In the genomic region with DNA sequence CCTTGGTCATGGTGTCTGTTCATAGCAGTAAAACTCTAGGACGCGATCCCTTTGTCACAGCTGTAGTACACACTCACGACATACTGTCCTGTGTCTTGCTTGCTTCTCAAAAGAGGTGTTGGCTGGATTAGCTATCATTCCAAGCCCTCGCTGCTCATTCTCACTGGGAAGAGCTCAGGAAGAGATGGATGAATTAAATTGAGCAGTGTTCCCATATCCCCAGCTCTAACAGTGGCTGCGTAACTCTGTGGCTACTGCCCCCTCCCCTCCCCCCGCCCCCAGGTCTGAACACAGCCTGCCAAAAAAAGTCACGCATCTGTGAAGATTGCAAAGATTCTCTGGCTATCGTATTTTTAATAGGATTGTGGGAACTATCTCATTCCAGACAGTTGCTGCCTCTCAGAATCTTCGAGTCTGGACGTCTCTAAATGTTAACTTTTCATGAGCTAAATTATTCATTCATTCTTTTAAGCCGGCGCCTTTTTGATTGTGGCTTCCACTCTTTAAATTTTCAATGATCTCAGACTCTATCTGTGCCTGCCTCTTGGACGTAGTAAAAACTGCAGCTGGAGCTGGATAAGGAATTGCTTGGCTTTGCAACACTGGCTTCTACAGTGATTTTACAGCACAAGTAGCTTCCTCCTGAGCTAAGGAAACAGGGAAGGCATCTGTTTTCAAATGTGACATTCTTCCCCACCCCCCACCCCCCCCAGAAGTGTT, we compare ENCODE assay signal across 11 mouse cellular contexts.
A peak's percentile ranks its signal among the peaks of the same experiment; 100 is the strongest.
DNase-seq lines count a peak whose midpoint lies in the region; ATAC-seq and TF ChIP-seq lines count a peak whose summit lies in the region.
"Had no signal": no experiment of that assay in that cellular context is flagged by ENCODE, and none has a peak within 500 bp of the region (broad histone marks: within the 10 kb centered on the region; RNA-seq: fewer than 3 reads in every experiment).

No protein-coding gene starts in this region.

- WGBS in heart, embryonic 12.5 days: 52% methylated on average over 13 of the region's 13 CpGs
- 47% methylated on average over 13 of the region's 13 CpGs for WGBS in forebrain, postnatal 0 days
- WGBS in midbrain, embryonic 13.5 days: 45% methylated on average over 13 of the region's 13 CpGs

- TF ChIP-seq CTCF in forebrain, postnatal 0 days (IDR thresholded peaks at IDR 0.05; ENCODE audit: low read depth): no peak

- peaks cover 22% of the 10 kb centered on the region for H3K4me1 ChIP-seq in heart, embryonic 12.5 days (replicated peaks)
- 0 out of 2 replicates have a peak, but pooled peaks cover 3% of the 10 kb centered on the region for H3K4me1 ChIP-seq in forebrain, postnatal 0 days (ENCODE audit: insufficient read depth)
- peaks cover 21% of the 10 kb centered on the region for H3K4me1 ChIP-seq in midbrain, embryonic 13.5 days (replicated peaks)

- ATAC-seq in heart, embryonic 12.5 days (ENCODE audit: insufficient number of reproducible peaks, low FRiP score): no peak
- ATAC-seq in forebrain, postnatal 0 days: peak; percentile 74
- 0 out of 2 replicates have a peak, but pooled peaks have one; percentile 17 for ATAC-seq in midbrain, embryonic 13.5 days
- ATAC-seq: inflammation-experienced regulatory T-cells, adult 6 months had no signal

- no peak overlapping the region for H3K27ac ChIP-seq in heart, embryonic 12.5 days (ENCODE audit: poor library complexity, severe bottlenecking)
- peak overlapping the region; percentile 67 for H3K27ac ChIP-seq in forebrain, postnatal 0 days (ENCODE audit: low read depth, low read length)
- peak overlapping the region; percentile 36; the same call in 1 of the 2 replicates for H3K27ac ChIP-seq in midbrain, embryonic 13.5 days

- no peaks in the 10 kb centered on the region for H3K36me3 ChIP-seq in heart, embryonic 12.5 days
- no peaks in the 10 kb centered on the region for H3K36me3 ChIP-seq in forebrain, postnatal 0 days (ENCODE audit: insufficient read depth)
- no peaks in the 10 kb centered on the region for H3K36me3 ChIP-seq in midbrain, embryonic 13.5 days

- H3K4me3 ChIP-seq in heart, embryonic 12.5 days: no peak overlapping the region
- no peak overlapping the region for H3K4me3 ChIP-seq in forebrain, postnatal 0 days (ENCODE audit: low read depth, low read length)
- no peak overlapping the region for H3K4me3 ChIP-seq in midbrain, embryonic 13.5 days (replicated peaks)

- DNase-seq in heart, postnatal 4 days: no peak
- DNase-seq in MN1 (ENCODE audit: low spot score): peak; percentile 38
- peak; percentile 28 for DNase-seq in forebrain, postnatal 0 days
- no peak for DNase-seq in thymus, postnatal 14 days
- no peak for DNase-seq in cerebellum, postnatal 25 days
- no peak for DNase-seq in frontal cortex, postnatal 10 days (ENCODE audit: low spot score in 2 of 2)
- DNase-seq: cerebellum, adult 18-20 months had no signal

- H3K9ac ChIP-seq in heart, embryonic 12.5 days: no peak overlapping the region
- H3K9ac ChIP-seq in forebrain, postnatal 0 days: no peak overlapping the region
- H3K9ac ChIP-seq in midbrain, embryonic 13.5 days (replicated peaks): no peak overlapping the region

- H3K9me3 ChIP-seq in heart, embryonic 12.5 days (replicated peaks): no peaks in the 10 kb centered on the region
- H3K9me3 ChIP-seq in forebrain, postnatal 0 days (ENCODE audit: low read length): no peaks in the 10 kb centered on the region
- no peaks in the 10 kb centered on the region for H3K9me3 ChIP-seq in midbrain, embryonic 13.5 days

- no peaks in the 10 kb centered on the region for H3K27me3 ChIP-seq in heart, embryonic 12.5 days (replicated peaks)
- no peaks in the 10 kb centered on the region for H3K27me3 ChIP-seq in forebrain, postnatal 0 days (ENCODE audit: insufficient read depth, low read length)
- no peaks in the 10 kb centered on the region for H3K27me3 ChIP-seq in midbrain, embryonic 13.5 days
- H3K27me3 ChIP-seq: CH12.LX had no signal

- peak overlapping the region; percentile 53 for H3K4me2 ChIP-seq in heart, embryonic 12.5 days
- peak overlapping the region; percentile 10; the same call in 1 of the 2 replicates for H3K4me2 ChIP-seq in forebrain, postnatal 0 days (ENCODE audit: low read depth)
- H3K4me2 ChIP-seq in midbrain, embryonic 13.5 days (replicated peaks): 0 out of 2 replicates have a peak overlapping the region, but pooled peaks have one; percentile 20

Comparison
In these comparisons a context has a peak if more than half of its experiments do, and no peak if none do; other contexts are left out.
1. DNase-seq: peak in MN1 (single experiment) and forebrain, postnatal 0 days (single experiment); none in heart, postnatal 4 days (single experiment), thymus, postnatal 14 days (single experiment), cerebellum, postnatal 25 days (0 of 2) and frontal cortex, postnatal 10 days (0 of 2).
2. Peak in every context shown above with its lines, with median percentiles within 50 percentile points of each other: H3K4me2 ChIP-seq.